Mouse (Mus musculus) intestine, embryonic 14.5 days (tissue): ENCODE data around the gene Mbnl2. TPM values are rescaled to one million over a fixed set of nuclear protein-coding genes. Genes with fewer than 3 reads are reported as not detected.
A peak's percentile ranks its signal among the peaks of the same experiment; 100 is the strongest.

ENCODE experiments used
- ATAC-seq: fragments of 200-750 bp; cut with Nextera tagmentation; replicated peaks from 2 replicates; pipeline ENCODE4 v1.8.0; 2017; ENCODE audit warnings: low read depth, moderate number of reproducible peaks, moderate TSS enrichment, moderate library complexity; ENCODE audit not compliant: low FRiP score, low TSS enrichment
- DNase-seq: peaks from one replicate; pipeline ENCODE4 v3.0.0-alpha.2; 2018; ENCODE audit warnings: low spot score
- H3K27ac ChIP-seq: fragments of 300-500 bp; sonication (generic); 2 replicates; pipeline ENCODE4 v1.5.1; 2014; ENCODE audit warnings: low read depth, mild to moderate bottlenecking, control low read depth
- H3K27me3 ChIP-seq: fragments of 300-500 bp; sonication (generic); replicated peaks from 2 replicates; pipeline ENCODE4 v1.6.1; 2014; ENCODE audit warnings: low read length, control low read depth; ENCODE audit not compliant: control insufficient read depth, insufficient read depth
- H3K36me3 ChIP-seq: fragments of 300-500 bp; sonication (generic); 2 replicates; pipeline ENCODE4 v1.6.1; 2014; ENCODE audit warnings: low read length, control low read depth; ENCODE audit not compliant: control insufficient read depth, insufficient read depth
- H3K4me1 ChIP-seq: fragments of 300-500 bp; sonication (generic); replicated peaks from 2 replicates; pipeline ENCODE4 v1.6.1; 2014; ENCODE audit warnings: low read length, control low read depth, mixed read lengths; ENCODE audit not compliant: control insufficient read depth, insufficient read depth
- H3K4me2 ChIP-seq: fragments of 300-500 bp; sonication (generic); 2 replicates; pipeline ENCODE4 v1.6.1; 2014; ENCODE audit warnings: low read length
- H3K4me3 ChIP-seq: fragments of 300-500 bp; sonication (generic); 2 replicates; pipeline ENCODE4 v1.5.1; 2014; ENCODE audit warnings: low read depth, low read length, control low read depth, mixed read lengths
- H3K9ac ChIP-seq: fragments of 300-500 bp; sonication (generic); 2 replicates; pipeline ENCODE4 v1.6.1; 2014; ENCODE audit warnings: mild to moderate bottlenecking, low read length
- H3K9me3 ChIP-seq: fragments of 300-500 bp; sonication (generic); 2 replicates; pipeline ENCODE4 v1.6.1; 2016; ENCODE audit warnings: low read length, control low read depth; ENCODE audit not compliant: control insufficient read depth
- WGBS: fragments of 180-500 bp; shearing (Covaris S2); extraction: QIAGEN DNeasy Blood & Tissue Kit; methylation state at CpG from one replicate; pipeline ENCODE4 v1.1.7; 2014; 5-methylcytosine and 5-hydroxymethylcytosine counted together
- polyA plus RNA-seq: library from polyadenylated mRNA; unstranded; fragments of >200 nt; fragmentation: Nextera tagmentation; extraction: Ambion mirVana; gene quantifications from 2 replicates; pipeline ENCODE4 v1.2.1, GENCODE M21; 2014

The Mbnl2 gene
- polyA plus RNA-seq, 1 experiment from 2014 or later, result 111 TPM

DNA sequence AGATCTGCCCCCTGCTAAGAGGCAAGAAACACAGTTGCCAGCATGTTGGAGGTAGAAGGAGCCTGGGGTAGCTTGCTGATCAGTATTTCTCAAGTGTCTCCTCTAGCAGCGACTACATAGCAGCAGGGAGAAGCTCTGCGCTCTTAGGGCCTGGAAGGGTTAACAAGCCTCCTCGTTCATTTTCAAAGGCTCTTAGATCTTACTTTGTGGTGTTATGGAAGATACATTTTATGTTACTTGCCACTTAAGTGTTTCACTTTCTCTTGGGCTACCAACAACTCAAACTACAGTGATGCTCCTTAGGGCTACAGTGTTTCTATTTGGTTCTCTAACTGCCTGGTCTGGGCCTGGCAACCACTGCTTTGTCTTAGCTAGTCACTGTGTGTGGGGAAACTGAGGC lies 31.9 kb downstream of the Mbnl2 start:
- H3K9ac ChIP-seq, result no peak overlapping the region
- WGBS, result 70% methylated on average over 3 of the region's 3 CpGs

DNA sequence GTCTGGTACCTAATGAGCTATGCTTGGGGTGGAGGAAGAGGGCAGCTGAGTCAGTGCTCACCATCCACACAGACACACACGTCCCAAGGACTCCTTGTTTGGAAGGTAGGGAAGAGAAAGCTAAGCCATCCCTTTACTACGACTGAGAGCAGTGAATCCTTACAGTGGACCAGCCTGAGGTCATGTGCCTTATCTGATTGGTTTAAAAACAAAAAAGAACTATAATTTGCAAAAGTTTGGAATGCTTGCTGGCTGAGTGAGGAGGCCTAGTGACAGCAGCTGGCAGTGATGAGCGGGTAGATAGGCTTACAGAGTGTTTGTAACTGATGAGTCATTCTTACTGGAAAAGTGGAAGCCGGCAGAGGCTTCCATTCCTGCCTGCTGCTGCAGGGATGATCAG lies 32.5 kb downstream of the Mbnl2 start:
- ATAC-seq (no peak), DNase-seq (no peak)
- Histone ChIP-seq H3K27me3 (no peaks in the 10 kb centered on the region), H3K27ac (no peak overlapping the region), H3K36me3 (no peaks in the 10 kb centered on the region), H3K9me3 (no peaks in the 10 kb centered on the region), H3K4me1 (peaks cover 28% of the 10 kb centered on the region), H3K4me3 (no peak overlapping the region), H3K4me2 (no peak overlapping the region), H3K9ac (no peak overlapping the region)
- 26% methylated on average over 4 of the region's 4 CpGs for WGBS

More for the DNA sequence above, 31.9 kb downstream of the Mbnl2 start:
- ATAC-seq, result no peak
- no peak for DNase-seq
- H3K4me2 ChIP-seq, result no peak overlapping the region
- H3K4me1 ChIP-seq, result peaks cover 33% of the 10 kb centered on the region
- H3K27me3 ChIP-seq, result no peaks in the 10 kb centered on the region
- no peaks in the 10 kb centered on the region for H3K9me3 ChIP-seq
- no peak overlapping the region for H3K27ac ChIP-seq
- H3K4me3 ChIP-seq, result no peak overlapping the region
- H3K36me3 ChIP-seq, result no peaks in the 10 kb centered on the region

DNA sequence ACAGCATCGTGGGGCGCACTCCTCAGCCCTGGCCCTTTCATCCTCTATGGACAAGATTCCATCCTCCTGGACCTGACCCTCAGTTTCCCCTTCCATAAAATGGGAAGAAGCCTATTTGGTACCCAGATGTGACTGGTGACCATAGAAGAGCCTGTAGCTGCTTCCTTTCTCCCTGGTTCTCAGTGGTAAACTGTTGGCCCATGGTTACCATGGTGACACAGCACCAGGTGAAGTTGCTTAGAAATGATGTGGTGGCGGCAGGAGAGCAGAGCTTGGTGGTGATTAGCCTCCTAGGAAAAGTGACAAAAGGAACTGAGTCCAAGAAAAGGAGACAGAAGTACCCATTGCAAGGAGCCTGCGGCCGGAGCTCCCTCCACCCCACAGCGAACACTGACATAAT lies 34.2 kb downstream of the Mbnl2 start:
- Histone ChIP-seq H3K9me3 (no peaks in the 10 kb centered on the region), H3K4me2 (no peak overlapping the region), H3K4me3 (no peak overlapping the region), H3K36me3 (no peaks in the 10 kb centered on the region), H3K9ac (no peak overlapping the region), H3K27me3 (no peaks in the 10 kb centered on the region), H3K4me1 (peaks cover 21% of the 10 kb centered on the region), H3K27ac (no peak overlapping the region)
- WGBS, result 92% methylated on average over 6 of the region's 6 CpGs
- DNase-seq, result no peak
- no peak for ATAC-seq

DNA sequence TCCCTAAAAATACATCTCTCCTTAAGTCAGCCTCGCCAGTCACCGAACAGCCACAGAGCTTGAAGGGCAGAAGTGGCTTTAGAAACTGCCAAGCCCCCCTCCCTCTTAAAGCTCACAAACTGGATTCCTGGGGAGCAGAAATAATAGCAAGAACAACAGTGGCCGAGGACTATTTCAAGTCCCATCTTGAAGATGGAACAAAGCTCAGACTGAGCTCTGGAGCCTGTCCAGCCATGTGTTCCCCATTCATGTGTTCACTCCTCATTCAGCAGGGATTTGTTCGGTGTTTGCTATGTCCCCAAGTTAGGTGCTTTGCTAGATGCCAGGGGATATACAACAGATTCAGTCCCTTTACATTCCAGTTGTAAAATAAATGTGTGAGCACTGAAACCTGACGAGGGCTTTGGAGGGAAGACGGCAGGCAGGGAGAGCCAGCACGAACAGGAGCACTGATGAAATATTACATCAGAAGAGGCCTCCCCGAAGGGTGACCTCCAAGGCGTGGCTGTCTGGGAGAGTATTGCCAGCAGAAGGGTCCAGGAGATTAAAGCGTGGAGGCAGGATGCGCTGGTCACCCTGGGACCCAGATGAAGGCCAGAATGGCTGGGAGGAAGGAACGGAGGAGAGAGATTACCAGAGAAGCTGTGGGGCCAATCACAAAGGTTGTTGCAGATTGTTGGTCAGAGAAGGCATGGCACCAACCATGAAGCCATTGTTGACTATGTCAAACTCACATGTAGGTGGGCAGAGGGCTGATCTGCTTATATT lies 36.0 kb downstream of the Mbnl2 start:
- Histone ChIP-seq H3K4me2 (no peak overlapping the region), H3K36me3 (no peaks in the 10 kb centered on the region), H3K4me3 (no peak overlapping the region), H3K27me3 (no peaks in the 10 kb centered on the region), H3K4me1 (peaks cover 21% of the 10 kb centered on the region), H3K9me3 (no peaks in the 10 kb centered on the region), H3K9ac (no peak overlapping the region), H3K27ac (0 out of 2 replicates have a peak overlapping the region, but pooled peaks have one; percentile 11)
- 65% methylated on average over 12 of the region's 12 CpGs for WGBS
- DNase-seq, result no peak
- ATAC-seq, result no peak

DNA sequence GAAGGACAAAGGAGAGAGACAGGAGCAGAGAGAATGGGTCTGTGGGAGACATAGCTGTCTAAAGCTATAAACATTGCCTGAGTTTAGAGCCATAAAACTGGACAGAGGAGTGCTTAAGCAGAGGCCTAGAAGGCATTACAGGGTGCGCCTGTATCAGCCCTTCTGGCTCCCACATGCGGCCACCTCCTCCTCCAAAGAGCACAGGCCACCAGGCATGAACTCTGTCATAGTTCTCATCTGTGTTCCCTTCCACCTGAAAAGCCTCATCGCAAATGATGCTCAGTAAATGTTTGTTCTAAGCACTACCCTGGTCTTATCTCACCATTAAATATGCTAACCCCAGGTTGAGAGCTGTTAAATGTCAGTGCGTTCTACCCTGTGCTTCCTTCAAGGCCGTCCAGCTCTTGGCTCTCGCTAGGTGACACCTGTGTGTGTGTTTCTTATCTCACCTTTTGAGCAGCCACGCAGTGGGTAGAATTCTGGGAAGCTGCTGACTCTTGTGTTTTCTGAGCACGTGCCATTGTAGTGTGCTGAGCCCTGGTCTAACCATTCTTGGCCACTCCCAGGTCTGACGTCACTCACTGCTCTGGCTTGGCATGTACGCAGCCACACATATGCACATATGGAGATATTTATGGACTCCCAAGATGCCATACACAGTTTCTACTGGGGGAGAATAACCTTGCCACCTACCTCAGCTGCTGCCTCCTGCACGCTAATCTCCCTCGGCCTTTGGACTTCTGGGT lies 37.4 kb downstream of the Mbnl2 start:
- no peaks in the 10 kb centered on the region for H3K36me3 ChIP-seq
- no peak overlapping the region for H3K4me3 ChIP-seq
- H3K27me3 ChIP-seq, result no peaks in the 10 kb centered on the region
- ATAC-seq (peak; percentile 89), DNase-seq (peak; percentile 81)
- H3K9me3 ChIP-seq, result no peaks in the 10 kb centered on the region
- WGBS, result 65% methylated on average over 12 of the region's 12 CpGs
- no peak overlapping the region for H3K9ac ChIP-seq
- H3K27ac ChIP-seq, result peak overlapping the region; percentile 74
- H3K4me2 ChIP-seq, result 0 out of 2 replicates have a peak overlapping the region, but pooled peaks have one; percentile 15
- peaks cover 21% of the 10 kb centered on the region for H3K4me1 ChIP-seq

DNA sequence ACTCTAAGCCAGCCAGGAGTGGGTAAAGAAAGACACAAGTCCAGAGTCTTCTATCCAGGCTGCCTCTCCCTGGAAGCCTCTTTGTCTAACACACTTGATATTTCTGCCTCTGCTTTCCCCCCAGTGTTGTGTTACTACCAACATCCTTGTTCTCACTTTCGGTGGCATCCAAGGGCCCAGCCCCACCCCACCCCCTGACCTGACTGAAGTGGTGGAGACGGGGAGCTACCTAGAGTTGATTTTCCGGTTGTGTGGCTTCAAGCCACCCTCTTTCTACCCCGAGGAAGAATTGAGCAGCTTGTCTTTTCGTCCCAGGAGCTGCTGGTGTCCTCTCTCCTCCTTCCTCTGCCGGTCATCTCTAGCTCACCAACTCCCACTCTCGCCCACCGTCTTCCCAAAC lies 38.0 kb downstream of the Mbnl2 start:
- Histone ChIP-seq H3K4me1 (peaks cover 19% of the 10 kb centered on the region), H3K4me3 (no peak overlapping the region), H3K27ac (peak overlapping the region; percentile 74), H3K9me3 (no peaks in the 10 kb centered on the region), H3K36me3 (no peaks in the 10 kb centered on the region), H3K4me2 (0 out of 2 replicates have a peak overlapping the region, but pooled peaks have one; percentile 15), H3K27me3 (no peaks in the 10 kb centered on the region), H3K9ac (no peak overlapping the region)
- DNase-seq, result no peak
- 77% methylated on average over 8 of the region's 8 CpGs for WGBS
- peak; percentile 74 for ATAC-seq

DNA sequence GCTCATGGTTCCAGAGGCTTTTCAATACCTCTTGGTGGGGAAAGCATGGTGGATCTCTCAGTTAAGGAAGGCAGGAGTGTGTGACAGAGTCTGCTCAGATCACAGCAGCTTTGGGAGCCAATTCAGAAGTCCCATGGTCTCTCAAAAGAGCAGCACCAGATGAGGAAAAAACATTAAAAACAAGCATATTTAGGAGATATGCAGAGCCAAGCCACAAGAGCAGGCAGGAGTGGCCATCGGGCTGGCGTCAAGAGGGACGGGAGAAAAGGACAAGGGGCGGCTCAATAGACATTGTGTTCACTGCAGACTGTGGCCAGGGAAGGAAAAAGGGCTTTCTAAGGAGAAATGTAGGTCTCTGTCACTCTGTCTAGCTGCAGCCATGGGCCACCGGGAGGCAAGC lies 40.3 kb downstream of the Mbnl2 start:
- Histone ChIP-seq H3K9me3 (no peaks in the 10 kb centered on the region), H3K9ac (no peak overlapping the region), H3K27me3 (no peaks in the 10 kb centered on the region), H3K4me3 (no peak overlapping the region), H3K27ac (no peak overlapping the region), H3K4me2 (no peak overlapping the region), H3K36me3 (0 out of 2 replicates have a peak, but pooled peaks cover 4% of the 10 kb centered on the region), H3K4me1 (peaks cover 23% of the 10 kb centered on the region)
- ATAC-seq, result no peak
- WGBS, result 82% methylated on average over 5 of the region's 5 CpGs
- no peak for DNase-seq

DNA sequence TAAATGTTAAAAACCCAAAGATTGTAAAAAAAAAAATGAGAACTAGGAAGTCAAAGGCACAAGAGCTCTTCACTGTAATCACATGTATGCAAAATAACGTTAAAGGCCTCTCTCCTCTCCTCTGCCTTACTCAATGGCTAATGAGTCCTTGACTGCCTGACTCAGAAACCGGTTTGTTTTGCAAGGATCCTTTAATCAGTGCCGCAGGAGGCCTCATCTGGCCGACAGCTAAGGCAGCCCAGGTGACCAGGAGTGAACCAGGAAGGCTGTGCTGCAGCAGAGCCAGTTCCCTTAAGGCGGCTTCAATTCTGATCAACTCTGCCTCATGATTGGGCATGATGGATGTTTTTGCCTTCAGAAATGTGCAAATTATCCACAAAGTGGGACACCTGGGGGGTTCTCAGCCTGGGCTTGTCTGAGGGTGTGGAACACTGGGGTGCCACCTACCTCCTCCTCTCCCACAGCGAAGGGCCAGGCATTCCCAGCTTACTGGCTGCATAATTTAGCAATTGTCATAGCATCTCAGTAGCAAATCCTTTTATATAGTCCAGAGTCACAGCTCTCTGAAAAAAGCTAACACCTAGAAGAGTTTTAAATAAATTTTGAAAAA lies 43.0 kb downstream of the Mbnl2 start:
- WGBS, result 44% methylated on average over 6 of the region's 6 CpGs
- Histone ChIP-seq H3K9me3 (no peaks in the 10 kb centered on the region), H3K4me1 (peaks cover 18% of the 10 kb centered on the region), H3K27ac (no peak overlapping the region), H3K27me3 (no peaks in the 10 kb centered on the region), H3K4me2 (no peak overlapping the region), H3K36me3 (0 out of 2 replicates have a peak, but pooled peaks cover 4% of the 10 kb centered on the region), H3K9ac (no peak overlapping the region), H3K4me3 (no peak overlapping the region)
- DNase-seq (no peak), ATAC-seq (peak; percentile 65)
